Mouse (Mus musculus) left cerebral cortex, adult 2 months (tissue): ENCODE data around the gene Prrt1. TPM values are rescaled to one million over a fixed set of nuclear protein-coding genes. Genes with fewer than 3 reads are reported as not detected.

Source experiments
- DNase-seq, 2 experiments: peaks; one replicate each; pipeline ENCODE4 v3.0.0; 2021 to 2022; ENCODE audit warnings: low spot score in 2 of 2, mixed read lengths in 1 of 2; ENCODE audit errors: extremely low spot score in 1 of 2
- H3K27ac ChIP-seq: fragments of 200-600 bp; 2 replicates; pipeline ENCODE4 v1.8.1; 2022
- H3K4me3 ChIP-seq: fragments of 200-600 bp; 2 replicates; pipeline ENCODE4 v1.8.1; 2022
- CTCF ChIP-seq: fragments of 200-600 bp; IDR thresholded peaks from 2 replicates; pipeline ENCODE4 v1.8.1; 2022; ENCODE audit warnings: antibody characterized with exemption, mild to moderate bottlenecking, moderate library complexity
- intact Hi-C: fragments of 180-260 bp; cut with DNase I; formaldehyde crosslinking; loops from one replicate; pipeline ENCODE4 v1.15.1; 2025
- total RNA-seq, 2 experiments: library from RNA; stranded (reverse); gene quantifications; 2 replicates each; pipeline ENCODE4 v1.2.3; 2021

Gene Prrt1
- total RNA-seq, 2 experiments from 2014 or later, result 172 to 205 TPM

GRCm38 (mm10) chr17:34655160-34655559 is 25.8 kb downstream of the Prrt1 start:
- TF ChIP-seq CTCF, result no peak
- no peak for DNase-seq

DNA sequence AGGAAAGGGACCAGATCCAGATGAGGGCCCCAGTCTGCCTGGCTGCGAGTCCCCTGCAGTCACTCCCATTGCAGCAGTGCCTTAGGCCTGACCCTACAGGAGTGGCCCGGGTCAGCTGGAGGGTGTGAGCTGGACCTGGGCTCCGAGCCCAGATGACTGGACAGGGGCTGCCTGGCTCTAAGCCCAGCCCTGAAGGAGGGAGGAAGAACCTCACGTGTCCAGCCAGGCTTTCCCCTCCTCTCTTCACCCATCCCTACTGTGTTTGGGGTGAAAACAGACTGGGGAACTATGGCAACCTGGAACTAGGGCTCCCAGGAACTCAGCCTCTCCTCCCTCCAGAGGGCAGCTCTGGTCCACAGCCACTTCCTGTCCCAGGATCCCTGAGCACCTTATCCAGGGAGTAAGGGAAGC is 26.3 kb downstream of the Prrt1 start:
- intact Hi-C loops, result no loop called here
- DNase-seq, result no peak
- TF ChIP-seq CTCF, result peak; percentile 16; the same call in 1 of the 2 replicates
- H3K27ac ChIP-seq, result peak overlapping the region; percentile 58; the same call in 1 of the 2 replicates
- H3K4me3 ChIP-seq, result no peak overlapping the region

More at GRCm38 (mm10) chr17:34655160-34655559, 25.8 kb downstream of the Prrt1 start:
- peak overlapping the region; percentile 28; the same call in 1 of the 2 replicates for H3K27ac ChIP-seq
- no peak overlapping the region for H3K4me3 ChIP-seq
- intact Hi-C loops, result no loop called here

- TF ChIP-seq CTCF, result no peak
- no peak overlapping the region for H3K4me3 ChIP-seq
- intact Hi-C loops, result no loop called here
- H3K27ac ChIP-seq, result no peak overlapping the region
- no peak for DNase-seq
These were observed 27.3 kb downstream of the Prrt1 start for GRCm38 (mm10) chr17:34656666-34657065.

DNA sequence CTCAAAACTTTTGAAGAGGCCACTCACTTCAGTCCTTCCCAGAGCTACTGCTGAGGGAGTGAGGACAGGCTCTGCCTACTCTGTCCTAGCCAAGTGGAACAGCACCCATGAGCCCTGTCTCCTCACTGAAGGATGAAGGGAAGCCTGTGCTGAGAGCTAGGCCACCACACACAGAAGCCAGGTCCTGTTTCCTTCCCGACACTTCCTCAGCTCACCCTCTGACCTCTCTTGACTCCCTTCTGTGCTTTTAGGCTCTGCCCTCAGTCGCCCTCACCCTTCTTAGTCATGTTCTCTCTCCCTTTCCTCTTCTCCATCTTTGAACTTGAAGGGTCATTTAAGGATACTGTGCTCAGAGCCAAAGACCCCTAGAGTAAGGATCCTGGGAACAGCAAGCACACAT is 27.9 kb downstream of the Prrt1 start:
- no peak for DNase-seq
- Histone ChIP-seq H3K27ac (no peak overlapping the region), H3K4me3 (no peak overlapping the region)
- no peak for TF ChIP-seq CTCF
- intact Hi-C loops, result no loop called here

DNA sequence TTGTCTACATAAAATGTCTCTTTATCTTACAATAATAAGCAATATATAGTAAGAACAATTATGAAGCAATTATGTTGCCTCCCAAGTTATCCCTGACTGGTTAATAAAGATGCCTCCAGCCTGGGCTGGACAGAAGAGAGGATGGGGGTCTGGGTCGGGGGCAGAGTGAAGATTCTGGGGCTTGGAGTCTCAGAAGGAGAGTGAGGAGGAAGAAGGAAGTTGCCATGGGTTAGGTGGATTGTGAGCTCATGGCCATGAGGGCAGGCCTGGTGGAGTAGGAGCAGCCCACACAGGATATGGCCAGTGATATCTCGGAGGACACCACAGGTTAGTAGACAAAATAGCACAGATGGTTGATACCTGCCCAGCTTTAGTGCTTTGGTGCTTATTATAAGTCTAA is 28.8 kb downstream of the Prrt1 start:
- intact Hi-C loops, result no loop called here

GRCm38 (mm10) chr17:34658591-34658990 is 29.3 kb downstream of the Prrt1 start:
- Histone ChIP-seq H3K27ac (no peak overlapping the region), H3K4me3 (no peak overlapping the region)
- TF ChIP-seq CTCF, result no peak
- DNase-seq, result no peak
- intact Hi-C loops, result no loop called here

More for the DNA sequence above, 28.8 kb downstream of the Prrt1 start:
- TF ChIP-seq CTCF, result no peak
- H3K4me3 ChIP-seq, result no peak overlapping the region
- no peak overlapping the region for H3K27ac ChIP-seq
- no peak for DNase-seq

- Histone ChIP-seq H3K27ac (no peak overlapping the region), H3K4me3 (no peak overlapping the region)
- intact Hi-C loops, result no loop called here
- no peak for DNase-seq
- TF ChIP-seq CTCF, result no peak
These were observed 30.0 kb downstream of the Prrt1 start for GRCm38 (mm10) chr17:34659181-34659896.

DNA sequence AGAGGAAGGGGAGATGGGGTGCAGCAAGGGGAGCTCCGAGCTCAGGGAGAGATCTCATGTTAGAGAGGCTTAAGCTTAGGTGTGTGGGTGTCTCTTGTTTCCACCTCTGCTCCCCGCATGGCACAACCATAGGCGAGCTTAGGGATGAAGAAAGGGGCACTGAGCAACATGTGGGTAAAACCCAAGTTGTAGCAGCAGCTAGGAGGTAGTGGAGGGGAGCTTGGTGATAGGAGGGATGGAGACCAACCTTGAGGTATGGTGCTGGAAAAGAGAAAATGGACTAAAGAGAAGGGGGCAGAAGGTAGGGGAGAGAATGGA is 30.5 kb downstream of the Prrt1 start:
- TF ChIP-seq CTCF, result no peak
- H3K4me3 ChIP-seq, result no peak overlapping the region
- intact Hi-C loops, result no loop called here
- DNase-seq, result no peak
- no peak overlapping the region for H3K27ac ChIP-seq

GRCm38 (mm10) chr17:34660259-34660820 is 31.0 kb downstream of the Prrt1 start:
- TF ChIP-seq CTCF, result no peak
- no peak for DNase-seq
- Histone ChIP-seq H3K27ac (no peak overlapping the region), H3K4me3 (no peak overlapping the region)
- intact Hi-C loops, result no loop called here

DNA sequence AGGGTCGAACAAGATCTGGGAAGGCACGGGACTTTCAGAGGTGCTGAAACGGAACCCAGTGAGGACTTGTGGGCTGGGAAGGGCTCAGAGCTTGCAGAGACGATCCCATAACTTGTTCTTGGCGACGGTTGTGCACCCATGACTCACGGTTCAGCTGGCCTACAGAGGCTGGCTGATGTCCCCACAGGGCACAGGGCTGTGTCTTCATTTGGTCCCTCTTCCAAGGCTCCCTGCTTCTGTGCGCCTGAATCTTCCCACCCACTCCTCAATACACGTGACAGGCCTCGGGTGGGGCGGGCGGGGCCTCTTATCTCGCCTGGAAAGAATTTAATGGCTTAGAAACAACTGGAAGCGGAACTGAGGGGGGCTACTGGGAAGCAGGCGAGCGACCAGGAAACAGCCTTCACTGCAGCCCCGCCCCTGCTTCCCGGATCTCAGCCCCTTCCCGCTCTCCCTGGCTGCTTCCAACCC is 31.8 kb downstream of the Prrt1 start:
- Histone ChIP-seq H3K27ac (no peak overlapping the region), H3K4me3 (peak overlapping the region; percentile 16; the same call in 1 of the 2 replicates)
- no peak for TF ChIP-seq CTCF
- intact Hi-C loops, result no loop called here
- DNase-seq, result no peak

- Histone ChIP-seq H3K27ac (no peak overlapping the region), H3K4me3 (no peak overlapping the region)
- intact Hi-C loops, result no loop called here
- no peak for DNase-seq
- TF ChIP-seq CTCF, result no peak
These were observed 33.1 kb downstream of the Prrt1 start for GRCm38 (mm10) chr17:34662468-34662867.

DNA sequence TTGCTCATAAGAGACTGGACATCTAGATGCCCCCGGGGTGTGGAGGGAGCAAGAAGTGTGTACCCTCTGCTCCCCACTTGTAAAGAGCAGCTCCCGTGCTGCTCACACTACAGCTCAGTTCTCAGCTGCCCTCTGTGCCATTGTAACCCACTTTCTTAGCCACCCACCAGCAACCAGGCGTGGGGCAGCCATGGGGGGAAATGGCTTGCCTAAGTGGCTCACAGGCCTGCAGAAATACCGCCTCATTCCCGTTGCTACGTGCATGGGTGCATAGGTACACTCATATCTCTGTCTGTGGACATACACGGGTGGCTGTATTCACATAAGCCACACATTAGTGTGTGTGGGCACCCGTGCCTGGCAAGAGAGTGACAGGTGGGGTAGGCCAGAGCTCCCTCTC is 33.6 kb downstream of the Prrt1 start:
- H3K4me3 ChIP-seq, result no peak overlapping the region
- intact Hi-C loops, result no loop called here
- no peak overlapping the region for H3K27ac ChIP-seq
- no peak for TF ChIP-seq CTCF
- no peak for DNase-seq

- TF ChIP-seq CTCF, result no peak
- Histone ChIP-seq H3K4me3 (no peak overlapping the region), H3K27ac (no peak overlapping the region)
- DNase-seq, result no peak
- intact Hi-C loops, result no loop called here
These were observed 34.2 kb downstream of the Prrt1 start for GRCm38 (mm10) chr17:34663558-34663957.
